Mouse (Mus musculus): ENCODE measurements around the gene Fmod. TPM values are rescaled to one million over a fixed set of nuclear protein-coding genes. Genes with fewer than 3 reads are reported as not detected.

The Fmod gene
- polyA plus RNA-seq, 1 experiment from 2014 or later = 16.8 TPM

DNA sequence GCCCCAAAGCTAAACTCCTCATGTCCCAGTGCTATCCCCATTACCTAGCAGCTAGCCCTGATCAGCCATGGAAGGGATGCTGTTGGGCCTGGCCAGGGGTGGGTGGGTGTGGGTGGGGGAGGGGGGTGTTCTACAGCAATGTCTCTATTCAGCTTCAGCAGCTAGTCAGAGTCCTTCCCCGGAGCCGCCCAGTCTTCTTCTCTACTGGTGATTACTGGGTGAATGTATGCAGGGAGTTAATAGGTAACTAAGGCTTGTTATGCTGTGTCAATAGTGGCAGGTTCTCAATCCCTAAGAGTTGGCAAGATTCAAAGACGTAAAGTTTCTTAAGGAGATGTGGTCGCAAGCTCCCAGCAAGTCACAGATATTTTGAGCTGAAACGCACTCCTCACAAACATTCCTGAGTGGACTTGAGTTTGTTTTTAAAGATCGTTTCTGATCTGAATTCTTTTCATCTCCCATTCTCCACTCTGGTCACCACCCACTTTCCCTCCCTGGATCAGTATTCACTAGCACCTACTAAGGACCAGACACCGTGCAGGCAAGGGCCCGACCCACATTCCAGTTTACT is 33.1 kb downstream of the Fmod start:
- peaks cover 68% of the 10 kb centered on the region for H3K4me1 ChIP-seq
- no peaks in the 10 kb centered on the region; the same call in 1 of the 2 replicates for H3K36me3 ChIP-seq
- ATAC-seq (ENCODE audit: low FRiP score, low read depth) = no peak
- 40% methylated on average over 8 of the region's 8 CpGs for WGBS
- 0 out of 2 replicates have a peak overlapping the region, but pooled peaks have one; percentile 8 for H3K27ac ChIP-seq
- no peak overlapping the region for H3K9ac ChIP-seq
- H3K4me3 ChIP-seq = no peak overlapping the region
- H3K27me3 ChIP-seq (replicated peaks) = no peaks in the 10 kb centered on the region
- H3K9me3 ChIP-seq = no peaks in the 10 kb centered on the region
- no peak overlapping the region for H3K4me2 ChIP-seq (replicated peaks)

DNA sequence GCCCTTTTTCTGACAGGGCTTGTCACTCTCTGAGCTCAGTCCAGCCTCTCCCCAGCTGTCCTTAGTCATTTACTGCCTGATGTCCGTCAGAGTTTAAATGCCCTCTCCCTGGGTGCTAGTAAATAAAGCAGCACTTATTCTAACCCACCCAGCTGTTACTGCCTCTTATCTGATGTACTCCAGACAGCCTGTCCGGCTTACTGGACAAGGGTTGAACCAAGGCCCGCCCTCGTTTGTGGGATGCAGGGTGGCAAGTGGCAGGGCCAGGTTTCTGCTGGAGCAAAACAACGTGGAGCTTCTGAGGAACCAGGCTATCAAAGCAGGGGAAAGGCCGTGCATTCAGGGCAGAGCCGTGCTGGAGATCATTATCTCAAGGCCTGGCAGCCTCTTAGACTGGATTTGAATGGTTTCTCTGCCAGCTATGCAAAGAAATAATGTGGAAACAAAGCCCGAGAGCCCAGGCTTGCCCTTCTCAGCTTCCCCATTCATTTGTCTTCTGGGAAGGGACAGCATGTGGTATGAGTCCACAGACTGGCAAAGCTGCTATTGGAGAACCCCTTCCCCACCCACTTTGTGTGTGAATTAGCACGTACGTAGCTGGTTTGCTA is 34.5 kb downstream of the Fmod start:
- Histone ChIP-seq H3K36me3 (peaks cover 12% of the 10 kb centered on the region), H3K4me3 (no peak overlapping the region), H3K4me1 (peaks cover 66% of the 10 kb centered on the region), H3K27me3 (replicated peaks) (no peaks in the 10 kb centered on the region), H3K9me3 (no peaks in the 10 kb centered on the region), H3K27ac (peak overlapping the region; percentile 62), H3K4me2 (replicated peaks) (0 out of 2 replicates have a peak overlapping the region, but pooled peaks have one; percentile 7), H3K9ac (0 out of 2 replicates have a peak overlapping the region, but pooled peaks have one; percentile 21)
- WGBS = 19% methylated on average over 10 of the region's 10 CpGs
- 0 out of 2 replicates have a peak, but pooled peaks have one; percentile 14 for ATAC-seq (ENCODE audit: low FRiP score, low read depth)

DNA sequence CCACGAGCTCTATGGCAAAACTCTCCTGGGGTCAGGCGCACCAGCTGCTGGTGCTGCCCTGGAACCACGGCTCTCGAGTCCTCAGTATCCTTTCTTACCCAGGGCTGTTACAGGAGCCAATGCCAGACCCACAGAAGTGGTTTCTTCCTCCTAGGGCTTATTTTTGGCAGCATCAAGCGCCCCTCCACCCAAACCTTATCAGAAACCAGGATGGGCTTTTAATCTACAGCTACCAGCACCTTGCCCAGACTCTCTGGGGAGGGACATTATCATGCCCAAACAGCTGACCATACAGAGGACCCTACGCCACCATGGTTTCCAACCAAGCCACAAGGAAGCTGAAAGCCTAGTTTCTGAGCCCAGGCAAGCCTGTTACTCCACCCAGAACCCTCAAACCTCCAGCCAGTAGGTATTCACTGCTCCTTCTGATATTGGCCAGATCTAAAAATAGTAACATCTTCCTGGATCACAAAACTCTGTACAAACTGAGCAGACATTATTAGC is 36.1 kb downstream of the Fmod start:
- peaks cover 15% of the 10 kb centered on the region for H3K36me3 ChIP-seq
- H3K9me3 ChIP-seq = no peaks in the 10 kb centered on the region
- WGBS = 75% methylated on average over 6 of the region's 6 CpGs
- H3K4me3 ChIP-seq = no peak overlapping the region
- H3K27me3 ChIP-seq (replicated peaks) = no peaks in the 10 kb centered on the region
- H3K27ac ChIP-seq = peak overlapping the region; percentile 9; the same call in 1 of the 2 replicates
- peak overlapping the region; percentile 16; the same call in 1 of the 2 replicates for H3K4me2 ChIP-seq (replicated peaks)
- H3K4me1 ChIP-seq = peaks cover 65% of the 10 kb centered on the region
- ATAC-seq (ENCODE audit: low FRiP score, low read depth) = no peak
- no peak overlapping the region for H3K9ac ChIP-seq

DNA sequence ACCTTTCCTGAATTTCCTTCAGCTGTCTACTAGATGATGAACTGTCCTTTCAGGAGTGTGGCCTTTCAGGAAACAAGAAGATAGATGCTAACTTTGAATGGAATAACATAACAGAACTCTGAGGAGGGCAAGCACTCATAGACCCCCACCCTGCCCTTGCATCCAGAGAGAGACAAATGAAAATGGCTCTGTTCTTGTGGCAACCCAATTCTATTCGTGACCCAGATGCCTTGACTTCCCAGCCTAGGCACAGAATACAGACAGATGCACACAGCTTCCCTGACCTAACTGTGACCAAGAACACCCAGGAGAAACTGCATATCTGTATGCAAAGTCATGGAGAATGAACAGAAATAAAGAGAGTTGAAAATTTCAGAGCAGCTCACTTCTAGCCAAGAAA is 36.6 kb downstream of the Fmod start:
- WGBS = 70% methylated on average over 1 of the region's 1 CpGs
- no peak overlapping the region for H3K4me3 ChIP-seq
- H3K36me3 ChIP-seq = peaks cover 15% of the 10 kb centered on the region
- H3K4me1 ChIP-seq = peaks cover 68% of the 10 kb centered on the region
- ATAC-seq (ENCODE audit: low FRiP score, low read depth) = no peak
- H3K4me2 ChIP-seq (replicated peaks) = 0 out of 2 replicates have a peak overlapping the region, but pooled peaks have one; percentile 16
- H3K9ac ChIP-seq = no peak overlapping the region
- H3K9me3 ChIP-seq = no peaks in the 10 kb centered on the region
- no peaks in the 10 kb centered on the region for H3K27me3 ChIP-seq (replicated peaks)
- no peak overlapping the region for H3K27ac ChIP-seq

DNA sequence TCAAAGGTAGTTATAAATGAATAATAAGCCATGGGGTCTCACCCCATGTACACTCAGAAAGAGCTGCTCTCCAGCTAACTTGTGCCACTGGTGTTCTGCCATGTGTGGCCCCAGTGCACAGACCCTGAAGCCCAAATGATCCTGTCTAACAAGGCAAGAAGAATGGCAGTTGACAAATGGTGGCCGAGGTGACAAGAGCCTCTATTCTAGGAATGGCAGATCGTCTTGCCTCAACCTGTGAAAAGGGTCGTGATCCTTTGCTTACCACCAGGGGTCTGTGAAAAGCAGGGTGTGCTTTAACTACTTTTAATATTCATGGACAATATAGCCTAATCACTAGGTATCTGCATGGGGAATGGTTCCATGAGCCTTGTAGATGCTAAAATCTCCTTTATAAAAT is 37.1 kb downstream of the Fmod start:
- H3K9ac ChIP-seq = no peak overlapping the region
- H3K9me3 ChIP-seq = no peaks in the 10 kb centered on the region
- H3K4me2 ChIP-seq (replicated peaks) = no peak overlapping the region
- ATAC-seq (ENCODE audit: low FRiP score, low read depth) = no peak
- H3K4me3 ChIP-seq = no peak overlapping the region
- 40% methylated on average over 3 of the region's 3 CpGs for WGBS
- H3K36me3 ChIP-seq = peaks cover 15% of the 10 kb centered on the region
- H3K27me3 ChIP-seq (replicated peaks) = no peaks in the 10 kb centered on the region
- H3K27ac ChIP-seq = no peak overlapping the region
- peaks cover 68% of the 10 kb centered on the region for H3K4me1 ChIP-seq

DNA sequence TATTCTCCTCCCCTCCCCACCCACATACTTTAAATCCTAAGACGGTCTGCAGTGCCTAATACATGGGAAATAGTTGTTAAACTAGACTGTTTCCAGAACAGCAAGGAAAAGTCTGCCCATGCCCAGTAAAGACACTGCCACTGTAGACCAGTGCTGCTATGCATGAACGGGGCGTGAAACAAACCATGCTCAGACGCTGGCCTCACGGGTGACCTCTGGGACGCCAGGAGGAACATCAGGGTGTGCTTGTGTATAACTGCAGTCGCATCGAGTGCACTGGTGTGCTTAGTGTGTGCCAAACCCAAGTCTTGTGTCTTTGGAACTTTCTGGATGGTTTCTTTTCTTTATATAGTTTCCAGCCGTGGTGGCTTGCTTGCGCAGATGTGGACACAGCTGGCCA is 37.6 kb downstream of the Fmod start:
- ATAC-seq (ENCODE audit: low FRiP score, low read depth) = no peak
- Histone ChIP-seq H3K4me2 (replicated peaks) (peak overlapping the region; percentile 71), H3K9ac (no peak overlapping the region), H3K36me3 (peaks cover 15% of the 10 kb centered on the region), H3K27me3 (replicated peaks) (no peaks in the 10 kb centered on the region), H3K4me1 (peaks cover 72% of the 10 kb centered on the region), H3K9me3 (no peaks in the 10 kb centered on the region), H3K27ac (0 out of 2 replicates have a peak overlapping the region, but pooled peaks have one; percentile 8), H3K4me3 (no peak overlapping the region)
- WGBS = 76% methylated on average over 10 of the region's 10 CpGs

DNA sequence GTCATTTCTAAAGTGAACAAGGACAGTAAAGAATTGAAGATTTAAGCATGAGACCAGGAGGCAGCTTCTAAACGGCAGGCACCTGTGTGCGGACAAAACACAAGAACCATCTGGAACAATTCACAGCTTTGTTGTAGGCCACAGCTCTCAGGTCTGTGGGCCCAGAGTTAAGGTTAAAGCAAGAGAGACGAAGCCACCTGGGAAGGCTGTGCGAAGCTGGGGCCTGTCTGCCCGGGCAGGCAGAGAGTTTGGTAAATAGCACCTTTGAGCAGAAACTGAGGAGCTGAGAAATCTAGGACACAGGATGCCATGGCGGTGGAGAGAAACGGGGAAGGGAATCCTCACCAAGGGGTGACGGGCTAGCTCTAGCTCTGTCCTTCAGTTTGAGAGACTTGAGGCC is 38.5 kb downstream of the Fmod start:
- H3K27ac ChIP-seq = peak overlapping the region; percentile 2; the same call in 1 of the 2 replicates
- ATAC-seq (ENCODE audit: low FRiP score, low read depth) = no peak
- peak overlapping the region; percentile 71 for H3K4me2 ChIP-seq (replicated peaks)
- peaks cover 15% of the 10 kb centered on the region for H3K36me3 ChIP-seq
- H3K27me3 ChIP-seq (replicated peaks) = no peaks in the 10 kb centered on the region
- peak overlapping the region; percentile 84; the same call in 1 of the 2 replicates for H3K9ac ChIP-seq
- H3K4me1 ChIP-seq = peaks cover 75% of the 10 kb centered on the region
- H3K9me3 ChIP-seq = no peaks in the 10 kb centered on the region
- H3K4me3 ChIP-seq = peak overlapping the region; percentile 71
- 86% methylated on average over 8 of the region's 8 CpGs for WGBS

DNA sequence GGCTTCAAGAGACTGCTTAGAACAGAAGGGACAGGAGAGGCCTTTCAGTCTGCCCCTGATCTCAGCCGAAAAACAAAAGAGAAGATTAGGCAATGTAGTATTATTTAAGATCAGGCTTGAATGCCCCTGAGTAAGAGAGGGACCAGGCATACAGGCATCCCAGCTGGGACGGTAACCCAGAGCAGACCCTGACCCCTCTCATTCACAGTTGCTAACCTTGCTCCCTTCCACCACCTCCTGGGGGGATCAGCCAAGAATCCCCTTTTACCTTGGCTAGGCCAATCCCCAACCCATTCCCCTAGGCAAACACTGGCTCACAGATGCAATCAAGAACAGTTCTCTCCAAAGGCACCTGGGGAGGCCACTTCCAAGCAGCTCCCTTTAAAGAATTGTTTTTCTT is 39.7 kb downstream of the Fmod start:
- peak overlapping the region; percentile 71 for H3K4me2 ChIP-seq (replicated peaks)
- peak overlapping the region; percentile 23; the same call in 1 of the 2 replicates for H3K27ac ChIP-seq
- peaks cover 15% of the 10 kb centered on the region for H3K36me3 ChIP-seq
- WGBS = 47% methylated on average over 2 of the region's 2 CpGs
- peak overlapping the region; percentile 71 for H3K4me3 ChIP-seq
- H3K9ac ChIP-seq = peak overlapping the region; percentile 84
- peaks cover 66% of the 10 kb centered on the region for H3K4me1 ChIP-seq
- H3K27me3 ChIP-seq (replicated peaks) = no peaks in the 10 kb centered on the region
- ATAC-seq (ENCODE audit: low FRiP score, low read depth) = no peak
- H3K9me3 ChIP-seq = no peaks in the 10 kb centered on the region

DNA sequence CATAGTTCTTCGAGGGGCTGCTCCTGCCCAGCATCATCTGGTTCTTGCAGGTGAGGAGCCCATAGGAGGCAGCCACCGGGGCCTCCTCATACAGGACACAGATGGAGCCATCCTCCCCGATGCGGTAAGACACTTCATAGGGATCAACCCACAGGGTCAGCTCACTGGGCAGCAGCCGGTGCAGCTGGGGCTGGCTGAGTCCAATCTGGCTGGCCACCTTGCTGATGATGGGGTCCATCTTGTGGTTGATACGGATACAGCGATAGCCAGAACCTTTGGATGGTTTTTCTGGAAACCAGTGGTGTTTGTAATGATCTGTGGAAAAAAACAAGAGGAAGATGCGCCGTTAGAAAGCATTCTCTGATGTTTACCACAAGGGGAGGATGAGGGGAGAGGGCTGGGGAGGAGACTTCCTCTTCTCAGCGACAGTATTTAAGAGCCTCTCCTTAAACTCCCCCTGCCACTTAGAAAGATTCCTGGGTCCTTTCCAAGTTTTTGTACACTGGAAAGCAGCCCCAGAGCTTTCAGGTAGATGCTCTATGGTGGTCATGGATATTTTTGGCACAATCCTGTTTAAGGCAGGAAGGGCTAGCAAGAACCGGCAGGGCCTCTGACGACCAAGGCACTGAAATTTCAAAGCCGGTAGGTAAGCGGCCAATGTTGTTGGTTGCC is 40.5 kb downstream of the Fmod start:
- no peak for ATAC-seq (ENCODE audit: low FRiP score, low read depth)
- Histone ChIP-seq H3K9me3 (no peaks in the 10 kb centered on the region), H3K27ac (peak overlapping the region; percentile 44), H3K4me1 (peaks cover 59% of the 10 kb centered on the region), H3K9ac (peak overlapping the region; percentile 84), H3K27me3 (replicated peaks) (no peaks in the 10 kb centered on the region), H3K36me3 (peaks cover 15% of the 10 kb centered on the region), H3K4me3 (peak overlapping the region; percentile 71), H3K4me2 (replicated peaks) (peak overlapping the region; percentile 71)
- 37% methylated on average over 14 of the region's 14 CpGs for WGBS

DNA sequence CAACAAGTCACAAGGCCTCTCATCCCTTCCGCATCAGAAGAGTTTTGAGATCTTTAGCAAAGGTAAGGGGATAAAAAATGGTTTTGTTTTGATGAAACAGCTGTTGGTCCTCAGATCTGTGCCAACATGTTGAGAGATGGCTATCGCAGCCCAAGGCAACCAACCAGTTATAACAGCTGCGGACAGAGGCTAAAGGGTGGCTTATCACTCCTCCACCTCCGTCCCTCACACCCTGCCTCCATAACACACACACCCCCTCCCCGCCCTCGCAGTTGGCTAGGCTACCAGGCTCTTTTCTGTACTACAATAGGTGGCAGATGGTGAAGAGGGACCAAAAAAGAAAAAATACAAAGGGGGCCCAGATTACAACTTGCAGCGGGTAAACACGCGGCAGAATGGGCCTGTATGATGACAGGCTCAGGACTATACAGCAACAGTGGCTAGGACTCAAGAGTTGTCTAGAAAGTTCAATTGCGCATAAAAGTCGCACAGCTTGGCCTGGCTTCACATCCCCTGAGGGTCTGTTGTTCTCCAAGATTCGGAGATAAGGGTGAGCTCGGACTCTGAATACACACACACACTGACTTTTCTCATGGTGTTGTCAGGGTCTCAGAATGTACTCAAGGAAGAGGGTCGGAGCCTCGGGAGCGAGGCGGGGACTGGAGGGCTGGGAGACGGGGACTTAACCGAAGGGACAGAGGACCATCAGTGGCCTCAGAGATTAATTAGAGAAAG is 41.2 kb downstream of the Fmod start:
- Histone ChIP-seq H3K9me3 (no peaks in the 10 kb centered on the region), H3K27me3 (replicated peaks) (no peaks in the 10 kb centered on the region), H3K27ac (peak overlapping the region; percentile 44; the same call in 1 of the 2 replicates), H3K9ac (peak overlapping the region; percentile 84), H3K4me2 (replicated peaks) (peak overlapping the region; percentile 71), H3K4me3 (peak overlapping the region; percentile 71), H3K4me1 (peaks cover 58% of the 10 kb centered on the region), H3K36me3 (peaks cover 15% of the 10 kb centered on the region)
- 10% methylated on average over 19 of the region's 19 CpGs for WGBS
- ATAC-seq (ENCODE audit: low FRiP score, low read depth) = peak; percentile 19; the same call in 1 of the 2 replicates

DNA sequence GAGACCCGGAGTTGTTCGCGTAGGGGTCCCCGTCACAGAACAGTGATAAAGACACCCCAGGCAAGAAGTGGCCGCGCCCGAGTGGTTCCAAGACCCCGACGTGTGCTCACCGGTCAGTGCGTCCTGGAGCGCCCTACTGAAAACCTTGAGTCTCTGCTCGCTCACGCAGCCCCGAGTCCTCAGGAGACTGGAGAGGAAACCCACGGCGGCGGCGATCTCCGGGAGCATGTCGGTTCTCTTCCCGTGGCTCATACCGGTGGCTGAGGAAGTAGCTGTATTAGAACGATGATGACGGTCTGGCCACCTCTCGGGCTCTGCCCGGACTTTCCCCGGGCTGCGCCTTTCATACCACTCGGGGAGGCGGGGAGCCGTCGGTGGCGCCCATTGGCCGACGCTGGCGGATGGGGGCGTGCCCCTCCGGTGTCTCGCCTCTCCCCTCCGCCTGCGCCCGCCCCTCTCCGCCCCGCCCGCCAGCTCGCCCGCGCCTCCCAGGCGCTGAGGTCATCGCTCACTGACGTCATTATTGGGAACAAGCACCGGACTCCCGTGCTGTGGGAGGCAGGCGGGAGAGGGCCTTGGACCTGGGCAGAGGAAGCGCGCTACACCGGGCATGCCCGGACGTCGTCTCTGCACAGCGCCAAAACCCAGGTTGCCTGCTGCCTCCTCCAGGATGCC is 41.9 kb downstream of the Fmod start, which contains the start of gene Btg2:
Gene Btg2 (minus strand): TSS at position 319 of the 675 bp plus-strand sequence.
- Histone ChIP-seq H3K4me1 (peaks cover 52% of the 10 kb centered on the region), H3K9ac (peak within 1 kb of the TSS; percentile 84), H3K4me3 (peak within 1 kb of the TSS; percentile 71), H3K36me3 (peaks cover 15% of the 10 kb centered on the region), H3K4me2 (replicated peaks) (peak within 1 kb of the TSS; percentile 71), H3K27ac (peak within 1 kb of the TSS; percentile 44), H3K27me3 (replicated peaks) (no peaks in the 10 kb centered on the region), H3K9me3 (no peaks in the 10 kb centered on the region)
- WGBS = under 1% methylated on average over 62 of the region's 62 CpGs
- peak; percentile 92 for ATAC-seq (ENCODE audit: low FRiP score, low read depth)
